ENCODE assay signal across 24 mouse cellular contexts in genomic region chr12:110814924-110815323, GRCm38 (mm10). TPM values are rescaled to one million over a fixed set of nuclear protein-coding genes. Genes with fewer than 3 reads are reported as not detected.
DNase-seq lines count a peak whose midpoint lies in the region; ATAC-seq and TF ChIP-seq lines count a peak whose summit lies in the region.
"Had no signal": no experiment of that assay in that cellular context is flagged by ENCODE, and none has a peak within 500 bp of the region (broad histone marks: within the 10 kb centered on the region; RNA-seq: fewer than 3 reads in every experiment).

No protein-coding gene starts in this region.

- H3K9ac ChIP-seq in intestine, embryonic 16.5 days (ENCODE audit: low read depth, low read length), result no peak overlapping the region
- H3K9ac ChIP-seq in intestine, postnatal 0 days (ENCODE audit: low read depth, low read length), result no peak overlapping the region
- H3K9ac ChIP-seq: embryonic facial prominence, embryonic 12.5 days; forebrain, embryonic 12.5 days; forebrain, embryonic 15.5 days; heart, embryonic 13.5 days; hindbrain, embryonic 14.5 days had no signal

- H3K9me3 ChIP-seq in intestine, embryonic 16.5 days (ENCODE audit: control insufficient read depth, low read length), result no peaks in the 10 kb centered on the region
- no peaks in the 10 kb centered on the region for H3K9me3 ChIP-seq in intestine, postnatal 0 days (ENCODE audit: control insufficient read depth)
- H3K9me3 ChIP-seq: embryonic facial prominence, embryonic 12.5 days; forebrain, embryonic 12.5 days; forebrain, embryonic 15.5 days; heart, embryonic 13.5 days had no signal

- H3K4me1 ChIP-seq in intestine, embryonic 16.5 days (ENCODE audit: control insufficient read depth, insufficient read depth, low read length), result no peaks in the 10 kb centered on the region
- H3K4me1 ChIP-seq in intestine, postnatal 0 days (replicated peaks; ENCODE audit: control insufficient read depth, insufficient read depth, low read length), result no peaks in the 10 kb centered on the region
- H3K4me1 ChIP-seq: embryonic facial prominence, embryonic 12.5 days; forebrain, embryonic 12.5 days; forebrain, embryonic 15.5 days had no signal

- no peak overlapping the region for H3K27ac ChIP-seq in intestine, embryonic 16.5 days (ENCODE audit: low read length)
- H3K27ac ChIP-seq in intestine, postnatal 0 days (ENCODE audit: low read depth, low read length), result no peak overlapping the region
- H3K27ac ChIP-seq: embryonic facial prominence, embryonic 12.5 days; forebrain, embryonic 12.5 days; forebrain, embryonic 15.5 days; heart, embryonic 13.5 days; hindbrain, embryonic 14.5 days; hindbrain, postnatal 0 days had no signal

- WGBS in intestine, embryonic 16.5 days, result 48% methylated on average over 17 of the region's 17 CpGs
- 44% methylated on average over 17 of the region's 17 CpGs for WGBS in intestine, postnatal 0 days
- WGBS in large intestine, adult 2 months, result 29% methylated on average over 17 of the region's 17 CpGs

- no peak overlapping the region for H3K4me3 ChIP-seq in intestine, embryonic 16.5 days (ENCODE audit: low read length)
- no peak overlapping the region for H3K4me3 ChIP-seq in intestine, postnatal 0 days (ENCODE audit: low read depth, low read length)
- H3K4me3 ChIP-seq: embryonic facial prominence, embryonic 12.5 days; erythroblast, embryonic 14.5 days; forebrain, embryonic 12.5 days; forebrain, embryonic 15.5 days; heart, embryonic 13.5 days had no signal

- no peak for TF ChIP-seq CTCF in intestine, postnatal 0 days (IDR thresholded peaks at IDR 0.05; ENCODE audit: low read depth)

- H3K4me2 ChIP-seq in intestine, embryonic 16.5 days (ENCODE audit: low read depth, low read length), result no peak overlapping the region
- no peak overlapping the region for H3K4me2 ChIP-seq in intestine, postnatal 0 days (replicated peaks; ENCODE audit: low read depth)
- H3K4me2 ChIP-seq: embryonic facial prominence, embryonic 12.5 days; forebrain, embryonic 12.5 days; forebrain, embryonic 15.5 days; heart, embryonic 13.5 days; hindbrain, embryonic 14.5 days had no signal

- peak; percentile 42; the same call in 1 of the 2 replicates for ATAC-seq in intestine, embryonic 16.5 days
- ATAC-seq in intestine, postnatal 0 days, result no peak
- ATAC-seq: activated CD4-positive, CD25-positive, alpha-beta regulatory T cell, adult 4 months; CD4-positive, CD25-positive, alpha-beta regulatory T cell, adult 4 months; forebrain, embryonic 15.5 days; hindbrain, postnatal 0 days had no signal

- H3K27me3 ChIP-seq in intestine, embryonic 16.5 days (replicated peaks; ENCODE audit: control insufficient read depth, insufficient read depth, low read length), result no peaks in the 10 kb centered on the region
- H3K27me3 ChIP-seq in intestine, postnatal 0 days (replicated peaks; ENCODE audit: control insufficient read depth, insufficient read depth, low read length), result no peaks in the 10 kb centered on the region
- H3K27me3 ChIP-seq: embryonic facial prominence, embryonic 12.5 days; forebrain, embryonic 12.5 days; forebrain, embryonic 15.5 days; heart, embryonic 13.5 days had no signal

- DNase-seq in ZHBTc4 (ENCODE audit: low read depth, low spot score), result peak; percentile 46
- DNase-seq in large intestine, adult 2 months (ENCODE audit: low read depth, low spot score), result peak; percentile 7
- DNase-seq in thymus, postnatal 36 days, result no peak
- no peak for DNase-seq in adrenal gland, adult 8-10 months
- DNase-seq: adrenal gland, postnatal 10 days; adrenal gland, postnatal 36 days; cerebellum, adult 18-20 months; cerebellum, adult 9-10 months; cerebellum, postnatal 14 days; gastrocnemius, postnatal 25 days; heart, adult 18-20 months; heart, postnatal 14 days; heart, postnatal 4 days had no signal

- no peaks in the 10 kb centered on the region for H3K36me3 ChIP-seq in intestine, embryonic 16.5 days (ENCODE audit: control insufficient read depth, insufficient read depth, low read length)
- no peaks in the 10 kb centered on the region for H3K36me3 ChIP-seq in intestine, postnatal 0 days (ENCODE audit: control insufficient read depth, insufficient read depth)

RNA-seq across cellular contexts. Expression of gene Mok, which starts 25.8 kb away (rescaled TPM):
- polyA plus RNA-seq in intestine, embryonic 16.5 days (2015; fragmentation: Nextera tagmentation; extraction: Ambion mirVana), result 1.7 and 2.9 TPM in 2 replicates
- polyA plus RNA-seq in intestine, postnatal 0 days (2015; fragmentation: Nextera tagmentation; extraction: Ambion mirVana), result 0.80 and 0.85 TPM in 2 replicates
- 0.64 and 0.81 TPM in 2 replicates for polyA plus RNA-seq in large intestine, adult 2 months (2012; rRNA removed)
- 1 to 10 TPM; 1.4 to 3.7 (median 2.5) TPM for total RNA-seq in adrenal gland, adult 8-10 months (2022)
- total RNA-seq: gastrocnemius, postnatal 25 days had no signal
- polyA plus RNA-seq: erythroblast, embryonic 14.5 days had no signal

RNA-seq across cellular contexts. Expression of gene Zfp839, which starts 35.1 kb away (rescaled TPM):
- polyA plus RNA-seq in intestine, embryonic 16.5 days (2015; fragmentation: Nextera tagmentation; extraction: Ambion mirVana), result 3.7 and 4.9 TPM in 2 replicates
- polyA plus RNA-seq in intestine, postnatal 0 days (2015; fragmentation: Nextera tagmentation; extraction: Ambion mirVana), result 1.6 and 2.3 TPM in 2 replicates
- polyA plus RNA-seq in large intestine, adult 2 months (2012; rRNA removed), result 3.3 and 5.7 TPM in 2 replicates
- total RNA-seq in adrenal gland, adult 8-10 months (2022), result 10 to 100 TPM; 15.5 to 22.4 (median 18.4) TPM

Comparison
In these comparisons a context has a peak if more than half of its experiments do, and no peak if none do; other contexts are left out.
1. DNase-seq: peak in ZHBTc4 (single experiment) and large intestine, adult 2 months (single experiment); none in thymus, postnatal 36 days (0 of 2) and adrenal gland, adult 8-10 months (single experiment).